Mouse (Mus musculus) liver (tissue): ENCODE measurements around the gene Kat5.
A peak's percentile ranks its signal among the peaks of the same experiment; 100 is the strongest.

Source experiments
- DNase-seq: peaks from one replicate; pipeline ENCODE4 v3.0.0-alpha.2; 2020; ENCODE audit warnings: mixed read lengths

Kat5 gene

DNA sequence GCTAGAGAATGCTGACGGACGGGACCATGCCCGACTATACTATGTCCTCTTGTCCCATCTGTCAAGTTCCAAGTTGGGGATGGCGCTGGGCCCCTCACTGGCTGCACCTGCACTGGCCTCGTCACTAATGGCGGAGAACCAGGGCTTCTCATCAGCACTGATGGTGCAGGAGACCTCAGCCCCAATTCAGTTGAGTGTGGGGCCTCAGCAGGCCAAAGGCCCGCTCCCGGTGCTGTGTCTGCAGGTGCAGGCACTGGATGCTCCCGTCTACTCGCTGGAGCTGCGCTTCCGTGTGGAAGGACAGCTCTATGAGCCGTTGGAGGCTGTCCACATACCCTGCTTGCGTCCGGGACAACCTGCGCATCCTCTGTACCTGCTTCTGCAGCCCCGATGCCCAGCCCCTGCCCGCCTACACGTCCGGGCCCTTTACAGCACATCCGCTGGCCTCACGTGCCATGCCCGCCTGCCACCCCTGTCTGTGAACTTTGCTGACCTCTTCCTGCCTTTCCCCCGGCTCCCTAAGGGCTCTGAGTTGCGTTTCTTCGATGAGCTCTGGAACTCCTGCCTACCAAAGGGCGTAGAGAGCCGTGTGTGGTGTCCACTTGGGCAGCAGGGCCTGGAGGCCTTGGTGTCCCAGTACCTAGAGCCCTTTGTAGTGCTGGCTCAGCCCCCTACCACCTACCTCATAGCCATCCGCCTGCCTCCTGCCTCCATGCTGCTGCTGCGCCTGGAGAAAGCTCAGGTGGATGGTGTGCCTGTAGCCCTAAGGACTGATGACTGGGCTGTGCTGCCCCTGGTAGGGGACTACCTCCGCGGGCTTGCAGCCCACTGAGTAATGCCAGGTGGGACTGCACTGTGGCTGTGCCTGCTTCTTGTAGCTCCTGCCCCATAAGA lies 39.4 kb downstream of the Kat5 start:
- DNase-seq: no peak

DNA sequence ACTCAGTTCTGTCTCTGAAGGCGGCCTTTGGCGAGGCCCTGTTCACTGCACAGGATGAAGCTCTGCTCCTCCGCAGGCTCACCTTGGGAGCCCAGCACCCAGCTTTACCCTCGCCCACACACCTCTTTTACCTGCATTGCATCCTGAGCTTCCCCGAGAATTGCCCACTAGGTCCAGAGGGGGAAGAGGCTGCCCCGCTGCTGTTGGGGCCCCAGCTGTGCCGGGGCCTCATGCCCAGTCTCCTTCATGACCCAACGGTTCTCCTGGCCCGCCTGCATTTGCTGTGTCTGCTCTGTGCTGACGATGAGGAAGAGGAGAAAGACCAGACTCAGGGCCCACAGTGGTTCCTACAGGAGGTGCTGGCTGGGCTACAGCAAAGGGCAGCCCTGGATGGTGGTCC lies 40.5 kb downstream of the Kat5 start:
- DNase-seq: no peak

GRCm38 (mm10) chr19:5568470-5569140 lies 41.4 kb downstream of the Kat5 start:
- DNase-seq: peak; percentile 88

- DNase-seq: peak; percentile 91
Observed at GRCm38 (mm10) chr19:5567534-5568469, 42.2 kb downstream of the Kat5 start, which contains the start of gene Ap5b1. Gene Ap5b1, plus strand, starts transcription at chr19:5568025.

GRCm38 (mm10) chr19:5567180-5567533 lies 42.9 kb downstream of the Kat5 start:
- no peak for DNase-seq

GRCm38 (mm10) chr19:5566316-5566715 lies 43.7 kb downstream of the Kat5 start:
- DNase-seq: no peak

DNA sequence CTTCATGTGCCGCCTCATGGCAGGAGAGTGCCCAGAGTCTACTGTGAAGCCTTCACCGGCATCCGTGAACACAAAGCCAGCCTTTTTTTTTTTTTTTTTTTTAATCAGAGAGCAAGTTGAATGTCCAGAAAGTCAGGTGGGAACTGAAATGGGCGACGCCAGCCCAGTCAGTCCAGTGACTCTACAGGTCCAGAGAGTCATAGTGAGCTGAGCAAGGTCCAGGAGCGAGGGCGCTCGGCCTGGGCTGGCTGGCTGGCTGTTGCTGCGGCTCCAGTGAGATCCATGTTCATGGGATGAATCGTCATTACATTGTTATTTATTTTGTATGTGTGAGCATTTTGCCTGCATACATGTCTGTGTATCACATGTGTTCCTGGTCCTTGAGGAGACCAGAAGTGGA lies 47.3 kb downstream of the Kat5 start:
- no peak for DNase-seq

- no peak for DNase-seq
Observed at GRCm38 (mm10) chr19:5561886-5562285, 48.2 kb downstream of the Kat5 start.

GRCm38 (mm10) chr19:5561252-5561790 lies 48.7 kb downstream of the Kat5 start:
- DNase-seq: no peak

DNA sequence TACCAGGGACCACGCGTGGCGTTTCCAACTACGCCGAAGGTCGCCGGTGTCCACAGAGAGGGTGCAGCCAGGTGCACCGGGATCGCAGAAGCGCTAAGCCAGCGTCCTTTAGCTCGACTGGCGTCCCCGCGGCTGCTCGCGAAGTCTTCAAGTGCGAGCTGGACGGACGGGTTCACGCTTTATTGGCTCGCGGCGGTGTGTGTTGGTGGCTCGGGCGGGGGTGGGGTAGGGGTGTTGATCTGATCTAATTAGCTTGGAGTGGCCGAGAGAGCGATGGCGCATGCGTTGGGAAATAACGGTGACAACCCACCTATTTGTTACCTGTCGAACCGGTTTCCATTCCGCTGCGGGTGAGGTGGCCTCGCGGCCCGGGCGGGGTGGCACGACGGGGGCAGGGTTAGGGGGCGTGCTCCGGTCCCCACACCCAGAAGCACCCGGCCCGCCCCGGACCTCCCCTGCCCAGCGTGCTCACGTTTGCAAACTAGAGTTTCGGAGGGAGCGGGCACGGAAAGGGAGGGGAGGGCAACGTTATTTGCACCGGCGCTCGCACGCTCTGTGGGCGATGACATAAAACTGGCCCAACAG lies 49.5 kb downstream of the Kat5 start, which contains the start of gene Ovol1:
TSS of gene Ovol1 (minus strand) at position 190 of the 585 bp plus-strand sequence.
- DNase-seq: no peak

DNA sequence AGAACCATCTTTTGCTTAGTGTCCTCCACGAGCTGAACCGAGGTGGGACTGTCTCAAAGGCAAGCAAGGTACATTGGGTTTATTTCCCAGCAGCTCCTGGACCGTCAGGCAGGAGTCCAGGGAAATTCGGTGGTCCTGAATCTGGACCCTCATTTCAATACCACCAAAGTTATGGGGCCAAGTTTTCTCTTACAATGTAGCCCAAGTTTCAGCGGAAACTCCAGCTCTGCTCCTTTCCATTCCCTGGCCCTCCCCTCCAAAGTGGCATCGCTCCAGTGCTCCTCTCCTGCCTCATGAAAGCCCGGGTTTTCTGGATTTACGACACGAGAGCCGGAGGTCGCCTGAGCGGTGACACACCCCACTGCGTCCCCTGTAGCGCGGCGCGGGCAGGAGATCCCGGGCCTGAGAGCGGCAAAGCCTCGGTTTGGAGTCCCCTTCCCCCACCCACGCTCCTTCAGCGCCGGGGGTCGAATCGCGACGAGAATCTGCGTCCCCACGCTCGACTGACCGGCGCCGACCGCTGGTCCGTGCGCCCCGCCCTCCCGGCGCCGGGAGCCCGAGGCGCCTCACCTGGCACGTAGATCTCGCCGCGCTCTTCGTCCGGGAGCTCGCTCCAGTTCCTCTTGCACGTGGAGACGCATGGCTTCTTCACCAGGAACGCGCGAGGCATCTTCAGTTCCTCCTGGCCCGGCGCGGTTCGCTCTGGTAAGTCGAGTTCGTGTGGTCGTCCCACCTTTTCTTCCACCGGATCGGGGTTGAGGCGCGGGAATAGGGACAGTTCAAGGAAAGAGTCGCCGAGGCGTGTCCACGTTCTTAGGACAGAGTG lies 50.2 kb downstream of the Kat5 start:
- no peak for DNase-seq

- DNase-seq: no peak
Observed at GRCm38 (mm10) chr19:5559229-5559628, 50.8 kb downstream of the Kat5 start.

- no peak for DNase-seq
Observed at GRCm38 (mm10) chr19:5558770-5559169, 51.3 kb downstream of the Kat5 start.

DNA sequence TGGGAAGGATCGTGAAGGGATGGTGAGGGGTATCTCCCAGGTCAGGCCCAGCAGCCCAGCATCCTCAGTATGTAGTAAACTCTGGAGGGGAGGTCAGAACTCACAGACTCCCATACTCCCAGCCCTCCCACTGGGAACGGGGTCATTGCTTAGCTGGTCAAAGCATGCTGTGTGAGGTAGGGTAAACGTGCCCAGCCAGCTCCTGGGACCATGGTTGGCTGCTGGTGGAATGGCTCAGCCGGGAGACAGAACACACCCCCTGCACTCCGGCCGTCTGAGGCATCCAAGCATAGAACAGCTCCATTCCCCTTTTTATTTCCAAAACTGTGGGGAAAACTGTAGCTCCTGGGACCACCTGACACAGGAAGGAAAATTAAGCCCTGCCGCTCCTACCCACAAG lies 51.9 kb downstream of the Kat5 start:
- no peak for DNase-seq

DNA sequence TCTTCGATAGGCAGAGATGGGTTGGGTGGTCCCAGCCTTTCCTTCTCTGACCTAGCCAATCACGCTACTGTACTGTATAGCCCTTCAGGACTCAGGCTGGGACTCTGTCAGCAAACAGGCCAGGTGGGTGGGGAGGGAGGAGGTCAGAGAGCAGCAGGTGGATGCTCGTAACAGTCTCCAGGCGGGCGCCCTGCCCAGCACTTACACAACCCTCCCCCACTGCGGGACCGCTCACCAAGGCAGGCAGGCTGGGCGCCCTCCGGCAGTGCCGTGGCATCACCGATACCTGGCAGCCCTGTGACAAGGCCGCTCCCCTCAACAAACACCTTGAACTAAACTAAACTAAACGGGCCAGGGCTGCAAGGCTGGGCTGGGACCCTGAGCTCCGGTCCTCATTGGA lies 55.8 kb downstream of the Kat5 start:
- DNase-seq: no peak

DNA sequence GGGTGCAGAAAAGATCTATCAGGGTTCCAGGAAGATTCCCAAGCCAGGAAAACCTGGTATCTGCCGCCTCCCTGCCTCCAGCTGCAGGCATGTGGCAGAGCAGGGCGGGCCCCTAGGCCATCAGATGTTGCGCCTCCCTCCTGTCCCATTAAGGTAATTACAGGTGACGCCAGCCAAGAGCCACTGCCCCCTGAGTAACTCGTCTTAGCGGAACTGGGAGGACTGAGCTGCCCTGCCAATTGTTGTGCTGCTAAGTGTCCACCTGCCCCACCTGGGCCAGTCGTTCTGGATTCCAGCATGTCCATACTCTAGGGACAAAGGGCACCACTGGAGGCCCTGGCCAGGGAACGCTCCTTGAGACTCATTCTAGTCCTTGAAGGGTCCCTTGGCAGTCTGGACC lies 56.2 kb downstream of the Kat5 start:
- DNase-seq: no peak
